Mouse (Mus musculus) heart, postnatal 14 days (tissue): ENCODE measurements at regions not wholly inside any gene's neighbourhood (a gene's known extent, or its start where the extent isn't known, plus 50 kb on each side); places are given as distances from the start of the nearest gene placed in this dataset.

Experiments used
- DNase-seq, 2 experiments: peaks; one replicate each; pipeline ENCODE4 v3.0.0; 2021 to 2022
- intact Hi-C: fragments of 180-260 bp; cut with DNase I; formaldehyde crosslinking; loops from one replicate; pipeline ENCODE4 v1.15.1; 2025

GRCm38 (mm10) chr13:52009231-52009630, 162.8 kb downstream of the Gadd45g start:
- no peak for DNase-seq
- intact Hi-C loops = no loop called here

DNA sequence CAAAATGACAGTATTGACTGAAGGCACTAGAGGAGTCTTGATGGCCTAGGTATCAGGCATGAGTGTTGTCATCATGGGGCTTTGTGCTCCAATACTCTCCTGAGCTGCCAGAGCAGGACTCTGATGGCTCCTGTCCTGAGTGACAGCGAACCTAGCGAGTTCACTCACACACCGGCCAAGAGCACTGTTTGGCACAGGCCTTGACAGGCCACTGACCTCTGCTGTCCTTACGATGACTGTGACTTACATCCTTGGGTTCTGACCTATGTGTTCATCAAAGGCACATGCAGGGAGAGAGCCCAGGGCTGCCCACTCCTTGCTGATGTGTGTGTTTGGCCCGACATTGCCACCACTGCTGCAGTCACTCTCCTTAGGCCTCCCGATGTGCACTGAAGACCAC, 163.3 kb downstream of the Gadd45g start:
- intact Hi-C loops = no loop called here
- no peak for DNase-seq

GRCm38 (mm10) chr13:52011001-52011400, 164.5 kb downstream of the Gadd45g start:
- DNase-seq = no peak
- intact Hi-C loops = no loop called here

- intact Hi-C loops = no loop called here
- DNase-seq = no peak
Observed at GRCm38 (mm10) chr13:52013182-52013581, 166.7 kb downstream of the Gadd45g start.

GRCm38 (mm10) chr13:52013757-52014156, 167.3 kb downstream of the Gadd45g start:
- intact Hi-C loops = no loop called here

DNA sequence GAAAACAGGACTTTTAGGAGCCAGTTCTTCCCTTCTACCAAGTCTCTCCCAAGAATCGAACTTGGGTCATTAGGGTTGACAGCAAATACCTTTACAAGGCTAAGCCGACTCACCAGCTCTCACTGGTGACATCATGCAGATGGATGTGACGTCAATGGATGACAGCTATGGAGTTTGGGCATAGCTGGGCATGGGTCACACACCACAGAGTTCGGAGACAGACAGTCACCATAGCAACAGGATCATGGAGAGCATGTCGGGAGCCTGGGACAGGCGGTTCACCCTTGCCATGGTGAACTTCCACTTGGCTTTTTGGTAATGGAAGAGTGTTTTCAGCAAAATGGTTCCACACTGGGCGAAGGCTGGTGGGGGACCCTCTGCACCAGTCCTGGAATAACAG, 168.1 kb downstream of the Gadd45g start:
- DNase-seq = no peak
- intact Hi-C loops = no loop called here

More at GRCm38 (mm10) chr13:52013757-52014156, 167.3 kb downstream of the Gadd45g start:
- DNase-seq = no peak

DNA sequence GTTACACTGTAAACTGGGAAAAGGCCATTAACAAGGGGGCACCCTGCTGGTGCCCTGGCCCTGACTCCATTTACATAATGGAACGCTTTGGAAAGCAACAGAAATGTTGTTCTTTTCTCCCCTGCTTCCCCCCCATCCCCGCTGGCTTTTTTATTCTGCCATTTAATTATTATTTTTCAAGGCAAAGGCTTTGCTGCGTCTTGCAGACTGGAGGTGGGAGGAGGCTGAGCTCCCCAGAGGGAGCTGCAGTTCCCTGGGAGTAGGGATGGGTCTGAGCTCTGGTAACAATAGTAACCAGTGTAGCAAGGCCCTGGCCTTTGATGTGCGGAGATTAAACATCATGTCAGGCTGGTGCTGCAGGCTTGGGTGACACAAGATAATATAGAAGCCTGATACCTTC, 168.6 kb downstream of the Gadd45g start:
- intact Hi-C loops = no loop called here

GRCm38 (mm10) chr13:52015496-52015895, 169.0 kb downstream of the Gadd45g start:
- intact Hi-C loops = no loop called here

More for the DNA sequence above, 168.6 kb downstream of the Gadd45g start:
- no peak for DNase-seq

DNA sequence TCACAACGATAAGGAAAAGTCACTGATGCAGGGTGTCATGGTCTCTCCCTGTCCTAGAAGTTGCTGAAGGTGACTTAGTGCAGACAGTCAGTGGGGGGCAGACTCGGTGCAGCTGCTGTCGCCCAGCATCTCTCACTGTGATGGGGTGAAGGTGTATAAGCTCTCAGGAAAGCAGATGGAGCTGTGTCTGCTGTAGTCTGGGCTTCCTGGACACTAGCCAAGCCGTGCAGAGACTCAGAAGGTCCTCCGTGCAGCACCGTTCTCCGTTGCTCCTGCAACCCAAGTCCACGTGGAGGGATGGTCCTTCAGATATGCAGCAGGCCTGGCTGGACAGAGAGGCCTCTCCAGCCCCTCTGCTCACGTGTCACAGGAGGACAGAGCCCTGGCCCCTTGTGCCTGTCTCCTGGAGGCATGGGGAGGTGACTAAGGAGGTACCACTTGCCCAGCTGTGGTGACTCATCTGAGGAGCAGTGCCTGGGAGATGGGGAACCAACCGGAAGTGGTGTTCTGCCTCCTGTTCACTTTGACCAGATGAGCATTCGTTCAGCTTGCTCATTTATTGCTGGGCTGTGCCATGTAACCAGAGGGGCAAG, 171.2 kb downstream of the Gadd45g start:
- peak in 1 of 2 experiments; percentile 19 for DNase-seq
- intact Hi-C loops = no loop called here

More at GRCm38 (mm10) chr13:52015496-52015895, 169.0 kb downstream of the Gadd45g start:
- DNase-seq = peak in 1 of 2 experiments; percentile 15

- no peak for DNase-seq
- intact Hi-C loops = no loop called here
Observed at GRCm38 (mm10) chr13:52019647-52020046, 173.2 kb downstream of the Gadd45g start.

- intact Hi-C loops = no loop called here
- DNase-seq = no peak
Observed at GRCm38 (mm10) chr13:52021150-52021549, 174.7 kb downstream of the Gadd45g start.

GRCm38 (mm10) chr13:52021828-52022227, 175.3 kb downstream of the Gadd45g start:
- intact Hi-C loops = no loop called here
- no peak for DNase-seq

- no peak for DNase-seq
- intact Hi-C loops = no loop called here
Observed at GRCm38 (mm10) chr13:52022529-52022928, 176.1 kb downstream of the Gadd45g start.

DNA sequence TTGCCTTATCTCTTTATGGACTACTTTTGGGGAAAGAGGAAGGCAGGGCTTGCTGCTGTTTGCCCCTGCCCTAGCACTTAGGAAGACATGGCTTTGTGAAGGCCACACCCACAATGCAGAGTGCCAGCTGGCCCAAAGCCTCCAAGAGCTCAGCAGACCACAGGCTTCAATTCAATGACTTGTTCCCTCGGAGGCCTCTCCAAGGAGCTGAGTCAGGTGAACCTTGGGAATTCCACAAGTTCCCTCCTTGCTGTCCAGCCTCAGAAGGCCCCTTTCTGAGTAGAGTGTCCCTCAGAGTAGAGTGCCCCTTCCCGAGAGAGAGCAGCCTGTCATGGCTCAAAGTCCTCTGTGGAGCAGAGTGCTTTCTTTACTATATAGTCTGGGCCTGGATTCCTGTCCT, 177.9 kb downstream of the Gadd45g start:
- peak; percentile 67 to 78 for DNase-seq
- intact Hi-C loops = no loop called here

GRCm38 (mm10) chr13:52024832-52025481, 178.5 kb downstream of the Gadd45g start:
- DNase-seq = peak; percentile 58
- intact Hi-C loops = no loop called here

DNA sequence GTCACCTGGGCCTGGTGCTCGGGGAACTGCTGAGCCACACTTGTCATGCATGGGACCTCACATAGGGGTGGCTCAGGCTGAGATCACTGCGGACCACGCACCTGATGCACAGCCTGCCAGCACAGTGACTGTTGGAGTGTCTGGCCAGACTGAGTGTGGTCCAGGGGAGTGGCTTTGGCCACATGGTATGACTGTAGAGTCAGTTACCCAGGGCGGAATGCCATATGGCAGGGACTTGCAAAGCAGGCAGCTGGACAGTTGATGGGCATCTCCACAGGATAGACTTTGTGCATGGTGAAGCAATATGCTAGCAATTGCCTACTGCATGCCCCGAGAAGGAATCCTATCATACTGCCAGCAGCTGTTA, 179.0 kb downstream of the Gadd45g start:
- peak in 1 of 2 experiments; percentile 43 for DNase-seq
- intact Hi-C loops = no loop called here

GRCm38 (mm10) chr13:52026291-52026690, 179.8 kb downstream of the Gadd45g start:
- intact Hi-C loops = no loop called here
- DNase-seq = no peak

DNA sequence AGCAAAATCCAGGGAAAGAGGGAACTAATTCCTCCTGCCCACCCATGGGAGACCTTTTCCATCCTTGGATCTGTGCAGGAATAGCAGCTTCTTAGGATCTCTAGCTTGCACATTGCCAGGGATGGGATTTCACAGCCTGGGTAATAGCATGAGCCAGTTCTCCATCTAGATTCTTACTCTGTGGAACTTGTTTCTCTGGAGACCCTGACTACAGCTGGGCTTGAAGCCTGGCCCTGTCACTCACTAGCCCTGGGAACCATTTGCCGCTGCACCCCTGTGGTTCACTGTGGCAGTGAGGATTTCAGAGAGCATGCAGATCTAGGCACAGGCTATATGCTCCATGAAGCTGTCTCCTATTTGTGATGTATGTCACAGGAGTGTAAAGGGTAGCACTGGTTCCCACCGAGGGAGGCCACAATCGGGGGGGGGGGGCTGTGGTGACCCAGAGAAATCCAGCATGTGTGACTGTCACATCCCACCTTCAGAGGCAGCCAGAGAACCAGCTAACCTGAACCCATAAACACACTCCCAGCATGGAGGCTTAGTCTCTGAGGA, 183.5 kb downstream of the Gadd45g start:
- intact Hi-C loops = loop anchor here (5.0 kb wide), 1 partner anchor 1347 kb away; the partner anchor contains the start of gene Sptlc1
- no peak for DNase-seq

DNA sequence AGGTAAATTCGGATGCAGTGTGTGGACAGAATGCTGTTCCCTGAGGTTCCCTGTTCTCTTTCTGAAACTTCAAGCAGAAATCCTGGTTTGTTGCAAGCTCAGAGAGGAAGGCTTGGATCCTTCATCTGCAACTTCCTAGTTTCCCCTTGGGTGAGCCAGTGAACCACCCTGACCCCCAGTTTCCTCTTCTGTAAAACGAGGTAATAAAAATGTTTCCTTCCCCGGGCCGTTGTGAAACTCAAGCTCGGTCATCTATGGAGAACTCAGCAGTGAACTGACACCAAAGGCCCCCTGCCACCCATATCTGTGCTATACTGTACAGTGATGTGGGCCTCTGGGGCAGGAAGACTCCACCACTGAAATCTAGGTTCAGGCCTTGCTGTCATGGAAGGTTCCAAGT, 185.0 kb downstream of the Gadd45g start:
- intact Hi-C loops = loop anchor here (5.0 kb wide), 1 partner anchor 1346 kb away; the partner anchor contains the start of gene Sptlc1
- DNase-seq = no peak

DNA sequence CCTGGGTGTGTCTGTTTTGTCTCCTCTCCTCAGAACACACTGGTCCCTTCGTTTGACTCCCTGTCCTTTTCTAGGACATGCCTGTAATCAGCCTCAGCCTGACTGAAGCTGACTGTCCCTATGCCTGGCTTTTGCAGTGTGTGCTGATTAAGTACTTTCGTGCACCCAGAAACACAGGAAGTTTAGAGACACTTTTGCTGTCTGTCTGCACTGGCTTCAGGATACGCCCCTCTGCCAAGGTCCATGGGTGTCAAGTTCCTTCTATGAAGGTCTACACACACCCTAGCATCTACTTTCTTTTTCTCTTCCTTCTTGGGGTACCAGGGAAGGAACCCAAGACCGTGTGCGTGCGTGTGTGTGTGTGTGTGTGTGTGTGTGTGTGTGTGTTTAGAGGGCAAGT, 189.3 kb downstream of the Gadd45g start:
- no peak for DNase-seq
- intact Hi-C loops = no loop called here

GRCm38 (mm10) chr13:52036351-52036750, 189.9 kb downstream of the Gadd45g start:
- no peak for DNase-seq
- intact Hi-C loops = no loop called here

- intact Hi-C loops = no loop called here
- no peak for DNase-seq
Observed at GRCm38 (mm10) chr13:52037218-52037617, 190.7 kb downstream of the Gadd45g start.
